Mouse (Mus musculus) C2C12 (cell line): ENCODE data around the gene Sar1a.

Source experiments
- CTCF ChIP-seq: IDR thresholded peaks from one replicate; pipeline ENCODE4 v1.5.1; 2011; ENCODE audit not compliant: control insufficient read depth, insufficient read depth, insufficient read length
- MAX ChIP-seq: IDR thresholded peaks from one replicate; pipeline ENCODE4 v1.6.1; 2011; ENCODE audit warnings: mild to moderate bottlenecking, control low read depth
- MYOD1 ChIP-seq: IDR thresholded peaks from one replicate; pipeline ENCODE4 v1.6.1; 2011; ENCODE audit warnings: low read depth; ENCODE audit not compliant: control insufficient read depth, insufficient read length
- MYOG ChIP-seq: IDR thresholded peaks from one replicate; pipeline ENCODE4 v1.6.1; 2011; ENCODE audit not compliant: control insufficient read depth, insufficient read length; ENCODE audit errors: extremely low read depth
- USF1 ChIP-seq: IDR thresholded peaks from one replicate; pipeline ENCODE4 v1.6.1; 2011; ENCODE audit warnings: low read depth, mild to moderate bottlenecking, control low read depth, moderate library complexity

- TF ChIP-seq CTCF (no peak), MYOG (no peak), MAX (no peak), USF1 (no peak), MYOD1 (no peak)
Observed at GRCm38 (mm10) chr10:61662391-61662988, 17.6 kb upstream of the Sar1a start.
